Mouse (Mus musculus): ENCODE measurements around the gene Kcnn3. TPM values are rescaled to one million over a fixed set of nuclear protein-coding genes. Genes with fewer than 3 reads are reported as not detected.
A peak's percentile ranks its signal among the peaks of the same experiment; 100 is the strongest.

Gene Kcnn3
- polyA plus RNA-seq, 1 experiment from 2014 or later = 4.5 TPM

DNA sequence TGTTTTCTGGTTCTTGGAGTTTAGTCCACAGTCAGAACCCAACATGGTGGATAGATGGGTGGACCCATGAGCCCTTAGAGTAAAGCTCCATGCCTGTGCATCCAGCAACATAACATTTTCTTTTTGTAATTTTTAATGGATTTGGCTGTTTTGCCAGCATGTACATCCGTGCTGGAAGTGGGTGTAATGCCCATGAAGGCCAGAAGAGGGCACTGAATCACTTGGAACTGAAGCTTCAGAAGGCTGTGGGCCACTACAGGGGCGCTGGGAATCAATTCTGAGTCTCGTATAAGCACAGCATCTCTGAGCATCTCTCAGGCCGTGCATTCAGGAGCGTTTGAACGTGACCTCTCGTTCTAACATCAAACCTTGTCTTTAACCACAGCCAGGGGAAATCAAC lies 79.0 kb downstream of the Kcnn3 start:
- 94% methylated on average over 7 of the region's 7 CpGs for WGBS
- Histone ChIP-seq H3K9ac (no peak overlapping the region), H3K9me3 (no peaks in the 10 kb centered on the region), H3K36me3 (no peaks in the 10 kb centered on the region), H3K4me3 (replicated peaks) (no peak overlapping the region), H3K27me3 (replicated peaks) (no peaks in the 10 kb centered on the region), H3K27ac (no peak overlapping the region), H3K4me2 (no peak overlapping the region), H3K4me1 (no peaks in the 10 kb centered on the region)
- no peak for ATAC-seq (ENCODE audit: insufficient read depth, low FRiP score, low read depth)

DNA sequence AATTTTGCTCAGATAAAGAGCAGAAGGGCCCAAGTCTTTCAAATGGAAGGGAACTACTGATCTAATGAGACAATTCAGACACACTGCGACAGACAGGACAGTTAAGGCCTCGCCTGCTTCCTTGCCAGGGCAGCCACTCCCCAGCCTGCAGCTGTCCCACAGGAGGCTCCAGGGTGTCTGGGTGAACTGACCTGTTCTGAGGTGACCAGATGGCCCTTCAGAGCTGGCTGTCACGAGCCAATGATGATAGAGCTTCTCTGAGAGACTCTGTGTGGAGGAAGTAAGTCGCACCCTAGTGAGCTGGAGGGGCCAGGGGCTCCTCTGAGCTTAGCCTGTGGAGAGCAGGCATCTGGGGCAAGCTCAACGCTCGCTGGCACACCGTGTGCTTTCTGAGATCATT lies 81.1 kb downstream of the Kcnn3 start:
- Histone ChIP-seq H3K9me3 (no peaks in the 10 kb centered on the region), H3K4me2 (no peak overlapping the region), H3K9ac (no peak overlapping the region), H3K27ac (no peak overlapping the region), H3K4me3 (replicated peaks) (no peak overlapping the region), H3K4me1 (no peaks in the 10 kb centered on the region), H3K27me3 (replicated peaks) (no peaks in the 10 kb centered on the region), H3K36me3 (no peaks in the 10 kb centered on the region)
- WGBS = 44% methylated on average over 7 of the region's 7 CpGs
- ATAC-seq (ENCODE audit: insufficient read depth, low FRiP score, low read depth) = no peak; the same call in 1 of the 2 replicates

DNA sequence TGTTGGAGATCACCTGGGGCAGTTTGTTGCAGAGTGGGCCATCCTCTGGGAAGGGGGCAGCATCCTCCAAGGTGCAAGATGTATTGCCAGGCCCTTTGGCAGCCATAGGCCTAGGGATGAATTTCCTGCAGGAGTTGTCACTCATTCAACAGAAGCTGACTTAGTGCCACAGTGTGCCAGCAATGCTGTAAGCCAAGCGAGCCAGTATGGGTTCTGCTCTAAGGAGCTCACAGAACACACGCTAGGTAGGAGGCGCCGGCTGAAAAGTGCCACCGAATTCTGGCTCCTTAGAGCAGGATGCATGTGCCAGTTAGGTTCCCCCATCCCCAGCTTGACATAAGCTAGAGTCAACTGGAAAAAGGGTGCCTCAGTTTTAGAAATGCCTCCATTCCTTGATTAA lies 83.3 kb downstream of the Kcnn3 start:
- Histone ChIP-seq H3K4me2 (no peak overlapping the region), H3K36me3 (no peaks in the 10 kb centered on the region), H3K4me1 (0 out of 2 replicates have a peak, but pooled peaks cover 5% of the 10 kb centered on the region), H3K9me3 (no peaks in the 10 kb centered on the region), H3K27ac (no peak overlapping the region), H3K27me3 (replicated peaks) (no peaks in the 10 kb centered on the region), H3K4me3 (replicated peaks) (no peak overlapping the region), H3K9ac (no peak overlapping the region)
- no peak for ATAC-seq (ENCODE audit: insufficient read depth, low FRiP score, low read depth)
- 93% methylated on average over 5 of the region's 5 CpGs for WGBS

DNA sequence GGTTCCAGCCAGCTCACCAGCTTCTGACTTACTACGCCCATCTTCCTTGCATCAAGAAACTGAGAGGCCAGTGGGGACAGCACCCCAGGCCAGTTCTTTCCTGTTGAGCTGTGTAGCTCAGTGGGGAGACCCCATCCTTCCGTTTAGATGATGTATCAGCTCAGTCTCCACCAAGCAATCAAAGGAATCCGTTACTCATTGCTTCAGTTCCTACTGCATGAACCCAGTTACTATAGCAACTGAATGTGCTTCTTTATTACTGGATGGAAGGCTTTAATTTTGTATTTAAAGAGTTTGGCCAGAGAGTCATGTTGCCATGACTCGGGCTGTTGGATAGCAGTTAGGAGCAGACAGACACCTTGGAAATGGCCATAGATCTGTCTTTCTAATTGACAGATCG lies 85.3 kb downstream of the Kcnn3 start:
- H3K27me3 ChIP-seq (replicated peaks) = no peaks in the 10 kb centered on the region
- 0 out of 2 replicates have a peak, but pooled peaks cover 5% of the 10 kb centered on the region for H3K4me1 ChIP-seq
- no peak overlapping the region for H3K4me3 ChIP-seq (replicated peaks)
- H3K4me2 ChIP-seq = no peak overlapping the region
- 72% methylated on average over 5 of the region's 5 CpGs for WGBS
- H3K36me3 ChIP-seq = no peaks in the 10 kb centered on the region
- H3K27ac ChIP-seq = no peak overlapping the region
- no peak overlapping the region for H3K9ac ChIP-seq
- H3K9me3 ChIP-seq = no peaks in the 10 kb centered on the region
- ATAC-seq (ENCODE audit: insufficient read depth, low FRiP score, low read depth) = no peak

DNA sequence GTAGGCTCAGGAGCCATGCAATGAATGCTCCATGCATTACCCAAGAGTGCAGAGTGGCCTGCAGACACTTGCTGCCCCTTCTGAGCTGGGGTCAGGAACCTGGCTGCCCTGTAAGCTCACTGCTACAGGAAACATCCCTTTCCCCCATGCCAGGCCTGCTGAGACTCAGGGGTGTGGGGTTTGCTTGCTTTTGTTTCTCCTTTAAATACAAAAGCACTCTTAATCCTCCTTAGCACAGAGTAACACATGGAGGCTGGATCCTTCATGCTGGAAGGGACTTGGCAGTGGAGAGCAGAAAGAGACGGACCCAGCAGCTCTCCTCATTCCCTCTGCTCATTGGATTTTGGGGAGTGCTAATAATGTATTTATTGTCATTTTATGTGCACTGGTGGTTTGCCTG lies 87.4 kb downstream of the Kcnn3 start:
- 0 out of 2 replicates have a peak, but pooled peaks cover 5% of the 10 kb centered on the region for H3K4me1 ChIP-seq
- no peak overlapping the region for H3K27ac ChIP-seq
- H3K9ac ChIP-seq = no peak overlapping the region
- no peak overlapping the region for H3K4me2 ChIP-seq
- H3K36me3 ChIP-seq = no peaks in the 10 kb centered on the region
- no peak for ATAC-seq (ENCODE audit: insufficient read depth, low FRiP score, low read depth)
- 56% methylated on average over 1 of the region's 1 CpGs for WGBS
- H3K27me3 ChIP-seq (replicated peaks) = no peaks in the 10 kb centered on the region
- no peak overlapping the region for H3K4me3 ChIP-seq (replicated peaks)
- no peaks in the 10 kb centered on the region for H3K9me3 ChIP-seq

DNA sequence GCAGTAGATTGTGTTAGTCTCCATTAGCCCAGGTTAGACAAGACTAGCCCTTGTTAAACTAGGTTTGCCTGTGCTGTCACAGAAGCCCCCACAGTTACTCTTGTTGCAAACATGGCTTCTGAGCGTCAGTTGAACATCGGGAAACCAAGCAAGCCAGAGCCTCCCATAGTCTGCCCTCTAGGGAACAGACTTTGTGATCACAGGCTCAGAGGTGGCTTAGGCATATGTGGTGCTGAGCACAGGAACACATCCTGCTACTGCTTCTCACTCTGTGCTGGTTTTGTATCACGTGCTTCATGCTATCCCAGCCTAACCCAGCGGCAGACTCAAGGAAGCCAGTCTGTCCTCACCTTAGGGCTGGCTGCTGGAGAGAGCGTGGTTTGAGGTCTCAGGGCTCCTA lies 92.1 kb downstream of the Kcnn3 start:
- no peaks in the 10 kb centered on the region for H3K36me3 ChIP-seq
- 74% methylated on average over 5 of the region's 5 CpGs for WGBS
- H3K4me3 ChIP-seq (replicated peaks) = no peak overlapping the region
- H3K4me1 ChIP-seq = peaks cover 17% of the 10 kb centered on the region
- no peak overlapping the region for H3K27ac ChIP-seq
- no peak overlapping the region for H3K9ac ChIP-seq
- H3K4me2 ChIP-seq = no peak overlapping the region
- H3K9me3 ChIP-seq = no peaks in the 10 kb centered on the region
- ATAC-seq (ENCODE audit: insufficient read depth, low FRiP score, low read depth) = no peak
- no peaks in the 10 kb centered on the region for H3K27me3 ChIP-seq (replicated peaks)

DNA sequence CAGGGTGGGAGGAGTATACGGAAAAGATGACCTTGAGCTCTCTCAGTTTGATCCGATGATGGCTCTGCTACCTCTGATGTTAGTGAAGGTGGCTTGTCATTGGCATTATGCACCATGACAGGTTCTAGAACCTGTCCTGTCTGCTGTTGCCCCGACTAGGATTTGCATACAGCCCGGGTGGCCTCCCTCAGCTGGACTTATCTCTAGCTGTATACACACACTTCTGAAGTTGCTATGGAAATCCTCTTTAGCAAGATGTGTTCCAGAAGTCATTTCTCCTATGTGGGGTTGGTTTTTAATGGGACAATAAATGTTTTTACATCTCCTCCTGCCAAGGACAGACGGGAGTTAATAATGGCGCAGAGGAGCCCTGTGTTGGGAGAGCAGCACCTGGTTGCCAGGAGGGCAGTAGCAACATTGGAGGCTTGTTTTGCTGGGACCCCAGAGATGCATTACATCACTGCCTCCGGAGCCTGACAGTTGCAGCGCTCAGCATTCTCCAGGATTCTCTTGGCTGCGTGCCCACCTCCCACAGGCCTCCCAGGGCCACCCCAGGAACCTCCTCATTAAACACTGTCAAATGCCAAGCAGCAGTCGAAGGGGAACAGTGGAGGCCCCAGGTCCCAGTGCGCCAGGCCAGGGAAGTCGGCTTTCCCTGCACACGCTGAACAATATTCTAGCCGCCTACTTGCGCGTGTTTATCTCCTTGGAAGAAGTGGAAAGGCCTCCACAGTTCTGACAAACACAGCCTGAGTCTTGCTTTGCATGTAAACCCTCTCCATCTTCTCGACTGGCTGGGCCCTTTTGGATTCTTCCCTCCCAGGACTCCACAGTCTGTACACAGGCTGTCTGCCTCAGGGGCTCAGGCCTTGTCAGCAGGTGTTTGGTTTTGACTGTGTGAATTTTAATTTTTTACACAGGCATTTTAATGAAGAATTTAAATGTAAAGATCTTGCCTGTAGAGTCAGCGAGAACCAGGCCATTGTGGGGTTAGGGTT lies 93.9 kb downstream of the Kcnn3 start:
- H3K9ac ChIP-seq = no peak overlapping the region
- H3K9me3 ChIP-seq = no peaks in the 10 kb centered on the region
- peak; percentile 82 for ATAC-seq (ENCODE audit: insufficient read depth, low FRiP score, low read depth)
- peaks cover 14% of the 10 kb centered on the region for H3K4me1 ChIP-seq
- WGBS = 25% methylated on average over 18 of the region's 18 CpGs
- H3K4me3 ChIP-seq (replicated peaks) = no peak overlapping the region
- peak overlapping the region; percentile 54; the same call in 1 of the 2 replicates for H3K27ac ChIP-seq
- H3K36me3 ChIP-seq = no peaks in the 10 kb centered on the region
- no peaks in the 10 kb centered on the region for H3K27me3 ChIP-seq (replicated peaks)
- peak overlapping the region; percentile 17; the same call in 1 of the 2 replicates for H3K4me2 ChIP-seq

DNA sequence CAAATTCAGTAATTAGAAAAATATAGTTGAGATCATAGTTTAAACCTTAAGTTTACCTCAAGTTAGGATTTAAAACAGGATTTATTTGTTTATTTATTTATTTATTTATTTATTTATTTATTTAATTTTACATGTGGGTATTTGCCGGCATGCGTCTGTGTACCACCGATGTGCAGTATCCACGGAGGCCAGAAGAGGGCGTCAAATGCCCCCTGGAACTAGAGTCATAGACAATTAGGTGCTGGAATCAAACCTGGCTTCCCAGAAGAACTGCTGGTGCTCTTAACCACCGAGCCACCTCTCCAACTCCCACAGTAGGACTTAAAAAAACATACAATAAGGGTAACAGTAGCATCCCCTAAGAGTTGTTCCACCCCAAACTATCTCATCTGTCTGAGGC lies 96.9 kb downstream of the Kcnn3 start:
- no peak overlapping the region for H3K4me2 ChIP-seq
- H3K4me1 ChIP-seq = peaks cover 14% of the 10 kb centered on the region
- no peaks in the 10 kb centered on the region for H3K27me3 ChIP-seq (replicated peaks)
- H3K27ac ChIP-seq = no peak overlapping the region
- H3K36me3 ChIP-seq = no peaks in the 10 kb centered on the region
- WGBS = 64% methylated on average over 6 of the region's 6 CpGs
- no peak overlapping the region for H3K9ac ChIP-seq
- no peak overlapping the region for H3K4me3 ChIP-seq (replicated peaks)
- H3K9me3 ChIP-seq = no peaks in the 10 kb centered on the region
- ATAC-seq (ENCODE audit: insufficient read depth, low FRiP score, low read depth) = no peak

DNA sequence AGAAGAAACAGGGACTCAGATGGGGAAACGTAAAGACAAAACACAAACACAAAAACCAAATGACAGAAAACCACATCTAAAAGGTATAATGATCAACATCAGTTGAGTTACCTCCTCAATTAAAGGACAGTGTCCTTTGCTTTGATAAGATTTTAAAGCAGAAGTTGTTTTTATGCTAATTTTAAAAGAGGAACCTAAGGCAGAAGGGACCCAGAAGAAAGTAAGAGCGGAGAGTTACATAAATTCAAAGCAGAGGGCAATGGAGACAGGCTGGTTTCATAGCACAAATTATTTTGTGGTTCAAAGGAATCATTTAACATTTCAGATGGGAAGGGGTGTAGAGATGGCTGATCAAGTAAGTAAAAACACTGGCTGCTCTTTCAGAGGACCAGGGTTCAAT lies 97.4 kb downstream of the Kcnn3 start:
- Histone ChIP-seq H3K27me3 (replicated peaks) (no peaks in the 10 kb centered on the region), H3K27ac (no peak overlapping the region), H3K36me3 (no peaks in the 10 kb centered on the region), H3K4me3 (replicated peaks) (no peak overlapping the region), H3K4me1 (peaks cover 14% of the 10 kb centered on the region), H3K9ac (no peak overlapping the region), H3K9me3 (no peaks in the 10 kb centered on the region), H3K4me2 (no peak overlapping the region)
- WGBS = 89% methylated on average over 2 of the region's 2 CpGs
- ATAC-seq (ENCODE audit: insufficient read depth, low FRiP score, low read depth) = no peak

DNA sequence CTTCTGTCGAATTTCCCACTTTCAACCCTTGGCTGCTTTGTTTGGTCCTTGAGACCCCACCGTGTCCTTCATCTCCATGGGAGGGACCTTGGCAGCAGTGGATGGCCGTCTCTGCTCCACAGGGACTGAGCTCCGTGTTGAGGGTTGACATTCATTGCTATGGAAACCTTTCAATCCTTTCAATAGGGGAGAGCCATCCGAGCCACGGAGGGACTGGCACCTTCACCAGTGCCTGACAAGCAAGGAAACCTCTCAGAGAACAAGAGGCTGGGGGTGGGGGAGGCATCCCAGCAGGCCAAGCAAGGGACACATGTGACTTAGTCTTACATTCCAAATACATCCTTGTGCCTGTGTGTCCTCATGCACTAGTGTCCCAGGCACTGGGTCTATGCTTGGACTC lies 102.9 kb downstream of the Kcnn3 start:
- Histone ChIP-seq H3K4me2 (no peak overlapping the region), H3K27ac (no peak overlapping the region), H3K4me3 (replicated peaks) (no peak overlapping the region), H3K27me3 (replicated peaks) (no peaks in the 10 kb centered on the region), H3K9ac (no peak overlapping the region), H3K9me3 (no peaks in the 10 kb centered on the region), H3K36me3 (no peaks in the 10 kb centered on the region), H3K4me1 (no peaks in the 10 kb centered on the region)
- ATAC-seq (ENCODE audit: insufficient read depth, low FRiP score, low read depth) = no peak
- WGBS = 42% methylated on average over 6 of the region's 6 CpGs

DNA sequence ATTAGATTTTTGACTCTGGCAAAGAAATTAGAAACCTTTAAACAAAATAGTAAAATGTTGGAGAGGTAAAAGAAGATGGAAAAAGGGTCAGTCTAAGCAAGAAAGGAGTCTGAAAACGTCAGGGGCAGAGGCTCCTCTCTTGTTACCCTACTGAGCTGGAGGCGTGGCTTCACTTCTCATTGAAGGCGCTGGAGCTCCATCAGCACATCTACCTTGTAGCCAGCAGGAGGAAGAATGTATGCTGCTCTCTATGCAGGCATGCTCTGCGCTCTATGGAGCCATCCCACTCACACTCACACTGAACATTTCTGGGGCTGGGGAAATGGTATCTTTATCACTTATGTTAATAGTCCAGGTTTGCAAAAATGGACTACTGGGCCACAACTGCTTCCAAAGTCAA lies 103.6 kb downstream of the Kcnn3 start:
- Histone ChIP-seq H3K4me3 (replicated peaks) (no peak overlapping the region), H3K4me1 (no peaks in the 10 kb centered on the region), H3K36me3 (no peaks in the 10 kb centered on the region), H3K9ac (no peak overlapping the region), H3K4me2 (no peak overlapping the region), H3K27ac (no peak overlapping the region), H3K9me3 (no peaks in the 10 kb centered on the region), H3K27me3 (replicated peaks) (no peaks in the 10 kb centered on the region)
- 49% methylated on average over 4 of the region's 4 CpGs for WGBS
- no peak; the same call in 1 of the 2 replicates for ATAC-seq (ENCODE audit: insufficient read depth, low FRiP score, low read depth)

DNA sequence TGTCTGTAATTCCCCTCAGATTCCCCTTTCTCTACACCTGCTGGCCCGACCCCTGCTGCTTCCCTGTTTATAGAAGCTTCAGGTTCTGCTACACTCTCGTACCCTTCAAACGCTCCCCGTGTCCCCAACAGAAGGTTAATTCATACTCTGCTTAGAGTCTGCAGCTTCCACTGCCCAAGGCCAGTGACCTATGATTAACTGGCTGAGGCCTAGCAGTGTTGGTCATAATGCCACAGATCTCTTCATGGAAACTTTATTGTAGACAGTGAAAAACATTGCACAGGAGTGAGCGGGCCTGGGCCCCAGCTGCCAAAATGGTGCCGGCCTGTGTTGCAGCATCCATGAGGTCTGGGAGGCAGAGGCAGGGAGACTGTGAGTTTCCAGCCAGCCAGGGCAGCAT lies 104.0 kb downstream of the Kcnn3 start:
- Histone ChIP-seq H3K4me1 (no peaks in the 10 kb centered on the region), H3K4me3 (replicated peaks) (no peak overlapping the region), H3K36me3 (no peaks in the 10 kb centered on the region), H3K27me3 (replicated peaks) (no peaks in the 10 kb centered on the region), H3K4me2 (no peak overlapping the region), H3K27ac (no peak overlapping the region), H3K9me3 (no peaks in the 10 kb centered on the region), H3K9ac (no peak overlapping the region)
- WGBS = 67% methylated on average over 6 of the region's 6 CpGs
- no peak for ATAC-seq (ENCODE audit: insufficient read depth, low FRiP score, low read depth)
